Mouse (Mus musculus): ENCODE data around the gene Col16a1. TPM values are rescaled to one million over a fixed set of nuclear protein-coding genes. Genes with fewer than 3 reads are reported as not detected.

Gene Col16a1
- polyA plus RNA-seq, 1 experiment from 2014 or later = 2.3 TPM

DNA sequence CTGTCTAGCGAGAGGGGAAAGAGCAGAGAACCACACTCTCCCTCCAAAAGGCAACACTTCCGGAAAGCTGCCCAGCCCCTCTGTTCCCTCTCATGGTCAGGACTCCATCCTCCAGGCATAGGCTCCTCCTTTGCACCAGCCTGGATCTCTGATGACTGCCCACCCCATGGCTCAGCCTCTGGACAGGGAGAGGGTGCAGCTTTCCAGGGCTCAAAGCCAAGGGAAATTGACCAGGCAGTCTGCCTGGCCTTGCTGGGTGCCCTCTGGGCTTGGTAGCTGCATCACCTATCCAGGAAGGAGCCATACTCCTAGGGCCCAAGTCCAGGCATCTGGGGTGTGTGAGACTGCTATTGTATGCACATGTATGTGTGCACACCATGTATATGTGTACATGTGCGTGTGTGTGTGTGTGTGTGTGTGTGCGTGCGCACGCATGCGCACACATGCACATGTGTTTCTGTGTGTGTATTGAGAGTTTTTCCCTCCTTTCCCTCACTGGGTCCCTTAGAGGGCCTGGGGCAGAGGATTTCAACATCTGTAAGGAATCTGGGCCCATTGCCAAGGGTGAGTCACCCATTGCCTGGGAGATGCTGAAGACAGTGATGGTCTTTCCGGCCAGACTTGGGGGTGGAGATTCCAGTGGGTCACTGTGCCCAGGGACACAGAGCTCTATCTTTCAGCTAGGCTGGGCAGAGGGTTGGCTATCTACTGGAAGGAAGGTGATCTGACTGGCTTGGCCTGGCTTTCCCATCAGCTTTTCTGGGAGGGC lies 2.6 kb downstream of the Col16a1 start:
- peaks cover 60% of the 10 kb centered on the region for H3K27me3 ChIP-seq (ENCODE audit: poor library complexity, severe bottlenecking)

DNA sequence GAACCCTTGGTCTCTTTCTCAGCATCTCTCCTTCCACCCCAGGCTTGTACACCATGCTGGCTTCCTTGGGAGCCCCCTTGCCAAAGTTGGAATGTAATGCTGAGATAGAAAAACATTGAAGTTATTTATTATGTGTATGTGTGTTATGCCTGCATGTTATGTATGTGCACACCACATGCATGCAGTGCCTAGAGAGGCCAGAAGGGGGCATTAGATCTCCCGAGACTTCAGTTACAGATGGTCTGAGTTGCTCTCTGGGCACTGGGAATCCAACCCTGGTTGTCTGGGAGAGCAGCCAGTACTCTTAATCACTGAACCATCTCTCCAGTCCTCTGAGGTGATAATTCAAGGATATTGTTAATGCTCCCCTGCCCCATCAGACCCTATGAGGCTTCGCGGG lies 4.6 kb downstream of the Col16a1 start:
- 95% methylated on average over 3 of the region's 3 CpGs for WGBS
- Histone ChIP-seq H3K36me3 (replicated peaks) (no peaks in the 10 kb centered on the region), H3K4me1 (peaks cover 53% of the 10 kb centered on the region), H3K9me3 (no peaks in the 10 kb centered on the region), H3K27me3 (ENCODE audit: poor library complexity, severe bottlenecking) (peaks cover 39% of the 10 kb centered on the region), H3K4me3 (no peak overlapping the region), H3K27ac (no peak overlapping the region)
- DNase-seq (ENCODE audit: extremely low spot score, low spot score) = no peak

More for the DNA sequence above, 2.6 kb downstream of the Col16a1 start:
- no peak for DNase-seq (ENCODE audit: extremely low spot score, low spot score)
- no peaks in the 10 kb centered on the region for H3K36me3 ChIP-seq (replicated peaks)
- peaks cover 50% of the 10 kb centered on the region for H3K4me1 ChIP-seq
- H3K9me3 ChIP-seq = no peaks in the 10 kb centered on the region
- WGBS = 89% methylated on average over 8 of the region's 8 CpGs
- no peak overlapping the region for H3K4me3 ChIP-seq
- no peak overlapping the region for H3K27ac ChIP-seq

DNA sequence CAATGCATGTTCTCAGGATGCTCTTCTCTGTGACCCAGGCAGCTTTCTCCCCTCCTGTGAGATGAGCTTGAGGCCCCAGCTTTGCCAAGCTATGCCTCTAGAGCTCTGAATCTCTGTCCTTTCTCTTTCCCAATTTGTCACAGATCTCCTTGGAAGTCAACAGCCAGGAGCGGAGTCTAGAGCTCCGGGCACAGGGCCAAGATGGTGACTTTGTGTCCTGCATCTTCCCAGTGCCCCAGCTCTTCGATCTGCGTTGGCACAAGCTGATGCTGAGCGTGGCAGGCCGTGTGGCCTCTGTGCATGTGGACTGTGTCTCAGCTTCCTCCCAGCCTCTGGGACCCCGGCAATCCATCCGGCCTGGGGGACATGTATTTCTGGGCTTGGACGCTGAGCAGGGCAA lies 5.5 kb downstream of the Col16a1 start:
- WGBS = 95% methylated on average over 9 of the region's 9 CpGs
- DNase-seq (ENCODE audit: extremely low spot score, low spot score) = no peak
- H3K4me1 ChIP-seq = peaks cover 45% of the 10 kb centered on the region

DNA sequence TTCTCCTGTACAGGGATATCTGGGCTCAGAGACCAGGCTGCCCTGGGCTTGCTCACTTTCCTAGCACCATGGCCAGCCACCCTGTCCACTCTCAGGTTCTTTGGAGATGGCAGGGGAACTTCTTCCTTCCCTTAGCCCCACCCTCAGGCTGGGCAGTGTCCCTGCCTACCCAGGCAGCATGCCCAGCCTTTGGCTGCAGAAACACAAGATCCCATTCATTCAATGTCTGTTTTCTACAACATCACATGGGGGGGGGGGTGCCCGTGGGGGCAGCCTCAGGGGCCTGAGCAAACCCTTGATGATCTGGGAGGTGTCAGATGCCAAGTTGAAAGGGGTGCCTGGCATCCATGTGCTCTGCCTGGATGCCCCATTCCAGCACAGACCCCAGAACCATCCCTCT lies 7.1 kb downstream of the Col16a1 start:
- Histone ChIP-seq H3K4me1 (peaks cover 42% of the 10 kb centered on the region), H3K9me3 (no peaks in the 10 kb centered on the region), H3K27ac (0 out of 2 replicates have a peak overlapping the region, but pooled peaks have one; percentile 20), H3K27me3 (ENCODE audit: poor library complexity, severe bottlenecking) (peaks cover 15% of the 10 kb centered on the region), H3K36me3 (replicated peaks) (no peaks in the 10 kb centered on the region), H3K4me3 (no peak overlapping the region)
- WGBS = 64% methylated on average over 1 of the region's 1 CpGs
- no peak for DNase-seq (ENCODE audit: extremely low spot score, low spot score)

More for the DNA sequence above, 5.5 kb downstream of the Col16a1 start:
- peaks cover 31% of the 10 kb centered on the region for H3K27me3 ChIP-seq (ENCODE audit: poor library complexity, severe bottlenecking)
- no peaks in the 10 kb centered on the region for H3K9me3 ChIP-seq
- no peak overlapping the region for H3K27ac ChIP-seq
- no peak overlapping the region for H3K4me3 ChIP-seq
- H3K36me3 ChIP-seq (replicated peaks) = no peaks in the 10 kb centered on the region

DNA sequence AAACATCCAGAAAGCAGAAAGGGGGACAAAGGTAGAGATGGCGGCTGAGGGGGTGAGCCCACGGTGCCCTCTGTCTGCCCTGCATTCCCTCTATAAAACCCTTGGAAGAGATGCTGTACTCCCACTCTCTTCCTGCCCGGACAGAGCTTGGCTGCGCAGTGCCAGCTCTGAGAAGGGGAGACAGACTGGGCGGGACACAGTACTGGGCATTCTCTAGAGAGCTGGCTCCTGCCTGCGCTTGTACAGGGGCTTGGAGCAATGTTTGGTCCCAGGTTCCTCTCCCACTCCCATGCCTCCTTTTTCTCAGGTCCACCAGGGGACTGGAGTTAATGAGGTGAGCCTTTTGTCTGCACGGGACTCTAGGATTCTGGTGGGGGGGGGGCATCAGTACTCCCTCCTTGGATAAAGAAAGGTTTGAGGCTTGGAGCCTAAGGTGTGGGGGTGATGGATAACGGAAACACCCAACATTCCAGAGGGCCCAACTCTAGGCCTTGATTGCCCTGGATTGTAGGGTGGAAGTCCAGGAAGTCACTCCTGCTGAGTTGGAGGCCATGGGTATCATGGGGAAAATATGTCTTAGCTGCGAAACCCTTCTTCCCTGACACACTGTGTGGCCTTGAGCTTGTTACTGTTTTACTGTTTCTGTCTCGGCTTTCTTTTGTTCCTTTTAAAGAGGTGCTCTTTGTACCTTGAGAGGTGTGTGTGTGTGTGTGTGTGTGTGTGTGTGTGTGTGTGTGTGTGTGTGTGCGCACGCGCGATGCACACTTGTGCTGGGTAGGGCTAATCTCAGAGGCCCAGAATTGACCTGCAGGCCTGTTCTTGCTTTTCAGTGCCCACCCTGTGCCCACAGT lies 7.7 kb downstream of the Col16a1 start:
- DNase-seq (ENCODE audit: extremely low spot score, low spot score) = no peak
- Histone ChIP-seq H3K36me3 (replicated peaks) (no peaks in the 10 kb centered on the region), H3K27me3 (ENCODE audit: poor library complexity, severe bottlenecking) (peaks cover 8% of the 10 kb centered on the region), H3K27ac (peak overlapping the region; percentile 72), H3K4me1 (peaks cover 43% of the 10 kb centered on the region), H3K4me3 (no peak overlapping the region), H3K9me3 (no peaks in the 10 kb centered on the region)
- WGBS = 84% methylated on average over 14 of the region's 14 CpGs

DNA sequence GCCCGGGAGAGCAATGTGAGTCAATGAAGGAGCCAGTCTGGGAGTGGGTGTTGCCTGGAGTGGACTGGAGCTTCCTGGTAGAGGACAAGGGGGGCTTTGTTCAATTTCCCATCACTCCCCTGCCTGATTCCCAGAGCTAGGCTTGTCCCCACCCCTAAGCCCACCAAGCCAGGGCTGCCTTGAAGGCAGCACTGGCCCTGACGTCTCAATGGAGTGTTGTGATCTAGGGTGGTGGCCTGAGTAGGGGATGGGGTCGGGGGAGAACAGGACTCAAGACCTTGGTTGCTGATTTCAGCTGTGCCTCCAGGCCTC lies 8.3 kb downstream of the Col16a1 start:
- Histone ChIP-seq H3K36me3 (replicated peaks) (no peaks in the 10 kb centered on the region), H3K9me3 (no peaks in the 10 kb centered on the region), H3K27me3 (ENCODE audit: poor library complexity, severe bottlenecking) (peaks cover 8% of the 10 kb centered on the region), H3K4me1 (peaks cover 48% of the 10 kb centered on the region), H3K27ac (peak overlapping the region; percentile 72), H3K4me3 (no peak overlapping the region)
- DNase-seq (ENCODE audit: extremely low spot score, low spot score) = no peak
- 49% methylated on average over 3 of the region's 3 CpGs for WGBS

DNA sequence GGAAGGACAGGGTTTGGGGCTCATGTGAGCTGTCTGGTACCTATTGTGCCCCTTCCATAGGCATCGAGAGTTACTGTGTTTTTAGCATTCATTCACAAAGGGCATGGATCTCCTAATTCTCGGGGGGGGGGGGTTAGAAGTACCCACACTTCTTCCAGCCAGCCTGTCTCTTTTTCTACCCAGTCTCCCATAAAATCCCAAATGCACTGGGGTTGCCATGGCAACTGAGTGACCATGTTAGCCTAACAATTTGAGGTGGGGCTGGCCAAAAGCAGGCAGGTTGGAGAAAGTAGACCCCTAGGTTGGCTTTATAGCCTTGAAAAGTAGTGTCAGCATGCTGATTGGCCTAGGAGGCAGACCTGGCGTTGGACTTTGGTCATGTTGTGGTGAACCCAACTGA lies 8.8 kb downstream of the Col16a1 start:
- 49% methylated on average over 3 of the region's 3 CpGs for WGBS

DNA sequence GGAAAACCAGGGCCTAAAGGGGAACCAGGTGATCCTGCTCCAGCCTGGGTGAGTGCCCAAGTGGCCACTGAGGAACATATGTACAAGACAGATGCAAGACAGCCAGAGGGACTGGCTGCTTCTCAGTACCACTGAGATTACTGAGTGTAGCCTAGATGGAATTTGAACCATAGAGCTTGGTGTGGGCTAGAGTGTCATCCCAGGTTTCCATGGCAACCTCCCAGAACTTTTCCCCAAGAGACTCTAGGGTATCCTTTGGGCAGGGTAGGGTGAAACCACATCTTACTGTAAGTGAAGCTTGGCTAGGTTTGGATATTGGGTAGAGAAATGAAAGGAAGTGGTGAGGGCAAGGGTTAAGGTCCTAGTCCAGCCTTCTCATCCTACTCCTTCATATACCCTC lies 13.3 kb downstream of the Col16a1 start:
- H3K9me3 ChIP-seq = no peaks in the 10 kb centered on the region
- peaks cover 5% of the 10 kb centered on the region; the same call in 1 of the 2 replicates for H3K27me3 ChIP-seq (ENCODE audit: poor library complexity, severe bottlenecking)
- peaks cover 32% of the 10 kb centered on the region for H3K4me1 ChIP-seq
- H3K36me3 ChIP-seq (replicated peaks) = no peaks in the 10 kb centered on the region
- no peak overlapping the region for H3K27ac ChIP-seq
- no peak overlapping the region for H3K4me3 ChIP-seq
- no peak for DNase-seq (ENCODE audit: extremely low spot score, low spot score)

More for the DNA sequence above, 8.8 kb downstream of the Col16a1 start:
- DNase-seq (ENCODE audit: extremely low spot score, low spot score) = no peak
- Histone ChIP-seq H3K36me3 (replicated peaks) (no peaks in the 10 kb centered on the region), H3K9me3 (no peaks in the 10 kb centered on the region), H3K4me3 (no peak overlapping the region), H3K27ac (peak overlapping the region; percentile 72), H3K4me1 (peaks cover 48% of the 10 kb centered on the region), H3K27me3 (ENCODE audit: poor library complexity, severe bottlenecking) (peaks cover 8% of the 10 kb centered on the region)

DNA sequence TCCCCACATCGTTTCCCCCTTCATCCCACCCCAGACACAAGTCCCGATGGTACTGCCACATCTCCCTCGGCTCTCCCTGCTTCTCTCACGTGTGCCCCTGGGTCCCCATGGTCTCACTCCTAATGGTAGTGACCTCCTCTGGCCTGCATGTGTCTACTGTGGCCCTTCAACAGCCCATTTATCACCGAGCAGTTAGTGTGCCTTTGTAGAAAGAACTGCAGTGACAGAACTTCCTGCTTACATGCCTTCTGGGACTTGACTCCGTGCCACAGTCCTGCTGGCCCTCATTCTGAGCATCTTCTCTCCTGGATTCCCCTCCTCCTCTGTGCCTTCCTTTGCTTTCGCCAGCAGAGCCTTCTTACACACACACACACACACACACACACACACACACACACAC lies 15.6 kb downstream of the Col16a1 start:
- H3K27ac ChIP-seq = no peak overlapping the region
- no peaks in the 10 kb centered on the region for H3K9me3 ChIP-seq
- 80% methylated on average over 7 of the region's 7 CpGs for WGBS
- DNase-seq (ENCODE audit: extremely low spot score, low spot score) = no peak
- H3K27me3 ChIP-seq (ENCODE audit: poor library complexity, severe bottlenecking) = peaks cover 5% of the 10 kb centered on the region; the same call in 1 of the 2 replicates
- no peak overlapping the region for H3K4me3 ChIP-seq
- H3K4me1 ChIP-seq = peaks cover 27% of the 10 kb centered on the region
- no peaks in the 10 kb centered on the region for H3K36me3 ChIP-seq (replicated peaks)

DNA sequence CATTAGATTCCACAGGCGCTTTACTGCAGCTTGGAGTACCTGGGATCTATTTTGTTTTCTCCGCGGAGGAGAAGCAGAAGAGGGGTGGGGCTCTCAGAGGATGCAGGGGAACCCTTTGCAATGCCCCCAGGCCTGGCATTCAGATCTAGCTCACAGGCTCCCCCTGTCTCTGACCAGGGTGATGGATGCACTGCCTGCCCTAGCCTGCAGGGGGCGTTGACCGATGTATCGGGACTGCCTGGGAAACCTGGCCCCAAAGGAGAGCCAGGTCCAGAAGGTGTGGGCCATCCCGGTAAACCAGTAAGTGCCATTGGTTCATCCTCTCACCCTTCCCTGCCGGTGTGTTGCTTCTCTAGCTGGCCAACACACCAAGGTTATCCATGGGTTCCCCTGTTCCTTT lies 19.2 kb downstream of the Col16a1 start:
- H3K4me1 ChIP-seq = peaks cover 8% of the 10 kb centered on the region; the same call in 1 of the 2 replicates
- no peak overlapping the region for H3K4me3 ChIP-seq
- no peak for DNase-seq (ENCODE audit: extremely low spot score, low spot score)
- peaks cover 5% of the 10 kb centered on the region; the same call in 1 of the 2 replicates for H3K27me3 ChIP-seq (ENCODE audit: poor library complexity, severe bottlenecking)
- no peaks in the 10 kb centered on the region for H3K36me3 ChIP-seq (replicated peaks)
- H3K9me3 ChIP-seq = no peaks in the 10 kb centered on the region
- WGBS = 4% methylated on average over 8 of the region's 8 CpGs
- no peak overlapping the region for H3K27ac ChIP-seq

DNA sequence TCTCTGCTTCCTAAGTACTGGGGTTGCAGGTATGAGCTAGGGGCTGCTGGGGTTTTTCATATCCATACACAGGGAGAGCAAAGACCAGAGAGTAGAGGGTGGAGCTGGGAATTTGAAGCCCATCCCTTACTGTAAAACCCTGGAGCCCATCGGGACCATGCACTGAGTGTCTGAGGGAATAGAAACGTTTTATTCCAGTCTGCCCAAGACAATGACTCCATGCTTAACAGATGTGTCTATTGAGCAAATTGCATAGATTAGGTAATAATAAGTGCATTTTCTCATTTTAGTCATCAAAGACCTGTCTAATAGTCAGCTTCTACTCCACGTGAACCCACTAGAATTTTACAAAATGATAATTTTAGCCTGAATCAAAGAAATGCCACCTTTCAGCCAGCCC lies 22.9 kb downstream of the Col16a1 start:
- H3K9me3 ChIP-seq = no peaks in the 10 kb centered on the region
- 80% methylated on average over 3 of the region's 3 CpGs for WGBS
- H3K4me3 ChIP-seq = no peak overlapping the region
- H3K27me3 ChIP-seq (ENCODE audit: poor library complexity, severe bottlenecking) = 0 out of 2 replicates have a peak, but pooled peaks cover 10% of the 10 kb centered on the region
- H3K36me3 ChIP-seq (replicated peaks) = no peaks in the 10 kb centered on the region
- H3K27ac ChIP-seq = no peak overlapping the region
- no peak for DNase-seq (ENCODE audit: extremely low spot score, low spot score)
- peaks cover 14% of the 10 kb centered on the region for H3K4me1 ChIP-seq

DNA sequence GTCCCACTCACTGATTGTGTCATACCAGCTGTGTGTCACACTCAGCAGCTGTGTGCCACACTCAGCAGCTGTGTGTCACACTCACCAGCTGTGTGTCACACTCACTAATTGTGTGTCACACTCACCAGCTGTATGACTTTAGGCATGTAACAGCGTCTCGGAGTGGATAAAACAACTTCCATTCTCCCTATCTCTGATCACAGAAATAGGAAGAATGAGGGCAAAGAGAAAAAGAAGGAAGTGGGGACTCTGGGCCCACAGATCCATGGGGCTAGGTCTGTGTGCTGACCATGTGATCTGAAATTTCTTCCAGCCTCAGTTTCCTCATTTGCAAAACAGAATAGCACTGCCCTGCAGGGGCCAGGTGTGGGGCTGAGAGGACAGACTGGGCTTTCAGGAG lies 24.1 kb downstream of the Col16a1 start:
- WGBS = 98% methylated on average over 2 of the region's 2 CpGs

DNA sequence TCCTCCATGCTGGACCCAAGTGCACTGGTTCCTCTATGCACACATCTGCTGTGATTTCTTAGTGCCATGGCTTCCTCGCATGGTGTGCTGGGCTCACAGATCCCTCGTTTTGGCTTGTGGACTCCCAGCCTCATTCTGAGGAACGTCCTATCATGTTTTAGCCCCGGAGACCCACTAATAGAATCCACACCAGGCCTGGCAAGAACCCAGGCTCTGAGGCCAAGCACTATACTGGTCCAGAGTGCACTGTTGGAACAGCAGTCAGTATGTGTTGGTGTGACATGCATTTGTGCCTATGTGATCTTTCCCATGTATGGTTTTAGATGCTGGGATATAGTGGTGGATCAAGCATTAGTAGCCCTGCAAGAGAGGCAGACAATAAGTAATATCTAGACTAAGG lies 25.7 kb downstream of the Col16a1 start:
- no peak overlapping the region for H3K4me3 ChIP-seq
- H3K9me3 ChIP-seq = no peaks in the 10 kb centered on the region
- no peak for DNase-seq (ENCODE audit: extremely low spot score, low spot score)
- no peaks in the 10 kb centered on the region for H3K36me3 ChIP-seq (replicated peaks)
- 88% methylated on average over 4 of the region's 4 CpGs for WGBS
- H3K27me3 ChIP-seq (ENCODE audit: poor library complexity, severe bottlenecking) = peaks cover 38% of the 10 kb centered on the region
- no peak overlapping the region for H3K27ac ChIP-seq
- H3K4me1 ChIP-seq = peaks cover 31% of the 10 kb centered on the region

More for the DNA sequence above, 24.1 kb downstream of the Col16a1 start:
- Histone ChIP-seq H3K36me3 (replicated peaks) (no peaks in the 10 kb centered on the region), H3K4me1 (peaks cover 22% of the 10 kb centered on the region), H3K9me3 (no peaks in the 10 kb centered on the region), H3K27ac (no peak overlapping the region), H3K27me3 (ENCODE audit: poor library complexity, severe bottlenecking) (peaks cover 22% of the 10 kb centered on the region), H3K4me3 (no peak overlapping the region)
- no peak for DNase-seq (ENCODE audit: extremely low spot score, low spot score)
